Mouse (Mus musculus): ENCODE data around the gene Tomm40. TPM values are rescaled to one million over a fixed set of nuclear protein-coding genes. Genes with fewer than 3 reads are reported as not detected.

The Tomm40 gene
- total and polyA plus RNA-seq, 2 experiments from 2014 or later = 151 to 172 TPM

GRCm38 (mm10) chr7:19750217-19751069 is 35.2 kb upstream of the Tomm40 start, which contains the start of gene Nectin2:
Gene Nectin2 (minus strand): TSS chr7:19750483.
- 19% methylated on average over 19 of the region's 19 CpGs for WGBS
- peak; percentile 75 for ATAC-seq

DNA sequence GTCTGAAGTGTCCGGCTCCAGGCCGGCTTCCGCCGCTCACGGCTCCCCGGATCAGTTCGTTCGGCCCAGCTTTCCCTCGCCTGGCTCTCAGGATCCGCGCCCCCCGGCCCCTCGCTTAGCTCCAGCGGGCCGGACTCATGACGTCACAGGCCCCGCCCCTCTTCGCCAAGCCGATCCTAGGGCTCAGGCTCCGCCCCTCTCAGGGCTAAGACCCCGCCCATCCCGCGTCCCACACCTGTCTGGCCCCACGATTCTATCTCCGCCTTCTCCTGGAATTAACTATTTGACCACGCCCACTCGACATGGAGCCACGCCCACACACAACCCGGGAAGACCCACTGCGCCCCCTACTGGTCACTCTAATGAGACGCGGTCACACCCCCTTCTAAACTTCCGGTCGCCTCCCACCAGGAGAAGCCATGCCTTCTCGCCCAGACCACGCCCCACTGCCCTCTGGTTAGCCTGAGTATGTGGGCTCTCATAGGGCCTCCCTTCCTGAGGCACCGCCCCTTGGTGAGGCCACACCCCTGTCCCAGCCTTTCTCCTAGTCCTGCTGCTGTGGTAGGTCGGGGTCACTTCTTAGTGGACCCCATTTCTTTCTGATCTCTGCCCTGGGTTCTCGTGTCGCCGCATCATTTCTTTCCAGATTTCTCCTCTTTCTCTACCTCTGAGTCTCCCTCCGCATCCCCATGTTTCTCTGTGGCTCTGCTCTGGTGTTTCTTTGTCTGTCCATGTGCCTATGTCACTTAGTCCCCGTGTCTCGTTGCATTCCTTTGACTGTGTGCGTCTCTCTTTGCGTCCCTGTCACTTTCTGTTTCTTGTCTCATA is 34.4 kb upstream of the Tomm40 start:
- no peaks in the 10 kb centered on the region for H3K27me3 ChIP-seq (ENCODE audit: insufficient read depth, low read length)
- peak; percentile 98 for DNase-seq (ENCODE audit: low spot score)
- peak; percentile 93 for ATAC-seq
- WGBS = under 1% methylated on average over 44 of the region's 46 CpGs
- H3K36me3 ChIP-seq (ENCODE audit: insufficient read depth, low read length) = no peaks in the 10 kb centered on the region
- H3K4me2 ChIP-seq (ENCODE audit: low read depth, low read length) = peak overlapping the region; percentile 91
- peaks cover 25% of the 10 kb centered on the region for H3K4me1 ChIP-seq (ENCODE audit: insufficient read depth, low read length)
- H3K4me3 ChIP-seq (ENCODE audit: low read length) = peak overlapping the region; percentile 84
- H3K9ac ChIP-seq (replicated peaks; ENCODE audit: low read length) = peak overlapping the region; percentile 84
- peak; percentile 87 for TF ChIP-seq CTCF (IDR thresholded peaks at IDR 0.05; ENCODE audit: low read depth)
- no peaks in the 10 kb centered on the region for H3K9me3 ChIP-seq (ENCODE audit: low read length)
- peak overlapping the region; percentile 89 for H3K27ac ChIP-seq

More at GRCm38 (mm10) chr7:19750217-19751069, 35.2 kb upstream of the Tomm40 start, which contains the start of gene Nectin2:
- H3K27ac ChIP-seq = peak within 1 kb of the TSS; percentile 89
- H3K4me1 ChIP-seq (ENCODE audit: insufficient read depth, low read length) = peaks cover 25% of the 10 kb centered on the region
- peak within 1 kb of the TSS; percentile 84 for H3K9ac ChIP-seq (replicated peaks; ENCODE audit: low read length)
- TF ChIP-seq CTCF (IDR thresholded peaks at IDR 0.05; ENCODE audit: low read depth) = peak; percentile 88
- H3K27me3 ChIP-seq (ENCODE audit: insufficient read depth, low read length) = no peaks in the 10 kb centered on the region
- H3K4me2 ChIP-seq (ENCODE audit: low read depth, low read length) = peak within 1 kb of the TSS; percentile 91
- no peaks in the 10 kb centered on the region for H3K36me3 ChIP-seq (ENCODE audit: insufficient read depth, low read length)
- H3K4me3 ChIP-seq (ENCODE audit: low read length) = peak within 1 kb of the TSS; percentile 84
- peak; percentile 90 for DNase-seq (ENCODE audit: low spot score)
- no peaks in the 10 kb centered on the region for H3K9me3 ChIP-seq (ENCODE audit: low read length)

DNA sequence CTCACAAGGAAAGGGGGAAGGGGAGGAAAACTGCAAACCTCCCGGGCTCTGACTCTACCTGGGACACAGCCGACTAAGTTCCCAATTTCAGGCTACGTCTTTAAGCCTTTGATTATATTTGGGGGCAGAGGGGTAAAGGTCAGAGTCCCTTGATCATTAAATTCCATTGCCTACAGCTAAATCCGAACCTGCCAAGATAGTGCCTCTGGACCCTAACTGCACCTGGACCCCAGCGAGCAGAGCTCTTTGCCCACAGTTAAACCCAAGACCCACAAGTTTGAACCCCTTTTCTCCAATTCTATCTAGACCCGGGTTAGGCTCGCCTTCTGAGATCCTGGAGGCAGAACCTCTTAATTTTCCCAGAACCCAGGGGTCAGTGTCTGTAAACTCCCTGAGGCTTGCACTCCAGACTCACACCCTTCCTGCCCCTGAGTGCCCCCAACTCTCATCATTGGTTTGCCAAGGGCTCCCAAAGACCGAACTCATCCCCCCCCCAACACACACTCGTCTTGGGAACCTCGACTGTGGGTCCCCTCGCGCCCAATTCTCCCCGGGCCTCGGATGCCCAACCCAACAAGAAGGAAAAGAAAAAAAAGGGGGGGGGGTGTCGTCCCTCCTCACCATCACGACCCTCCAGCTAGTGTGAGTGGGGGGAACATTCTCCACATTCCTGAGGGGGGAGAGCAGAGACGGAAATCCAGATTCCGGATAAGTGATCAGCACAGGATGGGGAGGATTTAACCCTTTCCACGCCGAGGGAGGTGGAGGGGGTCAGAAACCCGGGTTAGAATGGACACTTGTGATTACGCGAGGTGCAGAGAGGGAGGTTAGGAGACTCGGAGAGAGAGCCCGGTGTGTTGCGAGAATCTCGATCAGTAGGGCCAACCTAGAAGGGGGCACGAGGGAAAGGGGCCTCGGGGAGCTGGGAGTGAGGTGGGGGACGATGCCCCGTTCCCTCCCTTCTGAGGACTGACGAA is 33.3 kb upstream of the Tomm40 start:
- no peaks in the 10 kb centered on the region for H3K27me3 ChIP-seq (ENCODE audit: insufficient read depth, low read length)
- H3K27ac ChIP-seq = peak overlapping the region; percentile 89
- ATAC-seq (peak; percentile 14), DNase-seq (ENCODE audit: low spot score) (peak; percentile 27)
- no peak for TF ChIP-seq CTCF (IDR thresholded peaks at IDR 0.05; ENCODE audit: low read depth)
- H3K9ac ChIP-seq (replicated peaks; ENCODE audit: low read length) = peak overlapping the region; percentile 84
- no peaks in the 10 kb centered on the region for H3K36me3 ChIP-seq (ENCODE audit: insufficient read depth, low read length)
- peaks cover 25% of the 10 kb centered on the region for H3K4me1 ChIP-seq (ENCODE audit: insufficient read depth, low read length)
- under 1% methylated on average over 31 of the region's 32 CpGs for WGBS
- H3K9me3 ChIP-seq (ENCODE audit: low read length) = no peaks in the 10 kb centered on the region
- H3K4me2 ChIP-seq (ENCODE audit: low read depth, low read length) = peak overlapping the region; percentile 91
- H3K4me3 ChIP-seq (ENCODE audit: low read length) = peak overlapping the region; percentile 84

DNA sequence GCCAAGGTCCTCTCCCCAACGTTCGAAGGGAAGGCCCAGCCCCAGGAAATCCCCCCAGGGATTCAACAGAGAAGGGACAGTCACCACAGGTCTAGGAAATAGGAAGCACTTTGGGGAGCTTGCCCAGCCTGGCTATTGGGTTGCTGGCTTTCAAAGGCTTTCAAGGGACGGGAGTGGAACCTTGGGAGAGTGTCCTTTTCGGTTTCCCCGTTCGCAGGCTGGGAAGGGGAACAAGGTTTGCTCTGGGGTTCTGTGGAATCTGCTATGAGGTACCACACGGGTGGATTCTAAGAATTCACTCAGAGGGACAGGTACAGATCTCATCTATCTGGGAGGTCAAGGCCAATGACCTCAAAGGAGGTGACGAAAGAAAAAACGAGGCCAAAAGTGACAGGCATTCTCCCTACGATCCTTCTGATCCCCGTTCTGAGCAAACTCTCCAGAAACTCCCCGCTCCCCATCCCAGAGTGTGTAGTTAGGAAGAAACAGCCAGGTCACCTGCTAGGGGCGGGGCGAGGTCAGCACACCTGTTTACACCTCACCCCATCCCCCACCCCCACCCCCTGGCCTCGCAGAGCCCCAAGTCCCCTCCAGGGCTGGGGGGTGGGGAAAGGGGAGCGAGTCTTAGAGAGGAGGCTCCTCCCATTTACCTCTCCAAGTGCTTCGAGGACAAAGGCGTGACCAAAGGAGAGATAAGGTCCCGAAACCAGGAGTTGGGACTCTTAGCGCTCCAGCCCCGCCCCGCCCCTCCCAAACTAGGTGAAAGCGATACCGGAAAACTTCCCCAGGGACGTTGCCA is 32.4 kb upstream of the Tomm40 start:
- WGBS = 10% methylated on average over 25 of the region's 25 CpGs
- H3K27ac ChIP-seq = no peak overlapping the region

GRCm38 (mm10) chr7:19746426-19747201 is 31.4 kb upstream of the Tomm40 start:
- H3K4me1 ChIP-seq (ENCODE audit: insufficient read depth, low read length) = peaks cover 25% of the 10 kb centered on the region
- no peaks in the 10 kb centered on the region for H3K36me3 ChIP-seq (ENCODE audit: insufficient read depth, low read length)
- no peaks in the 10 kb centered on the region for H3K27me3 ChIP-seq (ENCODE audit: insufficient read depth, low read length)
- H3K27ac ChIP-seq = peak overlapping the region; percentile 26; the same call in 1 of the 2 replicates
- DNase-seq (ENCODE audit: low spot score) (peak; percentile 48), ATAC-seq (no peak)
- H3K4me2 ChIP-seq (ENCODE audit: low read depth, low read length) = peak overlapping the region; percentile 91
- no peak overlapping the region for H3K4me3 ChIP-seq (ENCODE audit: low read length)
- H3K9ac ChIP-seq (replicated peaks; ENCODE audit: low read length) = no peak overlapping the region
- 28% methylated on average over 6 of the region's 6 CpGs for WGBS
- TF ChIP-seq CTCF (IDR thresholded peaks at IDR 0.05; ENCODE audit: low read depth) = no peak
- H3K9me3 ChIP-seq (ENCODE audit: low read length) = no peaks in the 10 kb centered on the region

More for the DNA sequence above, 32.4 kb upstream of the Tomm40 start:
- ATAC-seq = no peak
- DNase-seq (ENCODE audit: low spot score) = no peak
- H3K4me2 ChIP-seq (ENCODE audit: low read depth, low read length) = peak overlapping the region; percentile 91
- no peak for TF ChIP-seq CTCF (IDR thresholded peaks at IDR 0.05; ENCODE audit: low read depth)
- H3K9ac ChIP-seq (replicated peaks; ENCODE audit: low read length) = peak overlapping the region; percentile 84; the same call in 1 of the 2 replicates
- no peaks in the 10 kb centered on the region for H3K9me3 ChIP-seq (ENCODE audit: low read length)
- H3K27me3 ChIP-seq (ENCODE audit: insufficient read depth, low read length) = no peaks in the 10 kb centered on the region
- H3K36me3 ChIP-seq (ENCODE audit: insufficient read depth, low read length) = no peaks in the 10 kb centered on the region
- H3K4me3 ChIP-seq (ENCODE audit: low read length) = peak overlapping the region; percentile 84
- peaks cover 25% of the 10 kb centered on the region for H3K4me1 ChIP-seq (ENCODE audit: insufficient read depth, low read length)

All from hindbrain, postnatal 0 days (tissue).